Mouse (Mus musculus): ENCODE data around the gene Zdhhc12. TPM values are rescaled to one million over a fixed set of nuclear protein-coding genes. Genes with fewer than 3 reads are reported as not detected.
A peak's percentile ranks its signal among the peaks of the same experiment; 100 is the strongest.

Gene Zdhhc12
- total RNA-seq, 1 experiment: 133 TPM

GRCm38 (mm10) chr2:30067962-30068361 lies 25.5 kb downstream of the Zdhhc12 start:
- H3K36me3 ChIP-seq (ENCODE audit: control insufficient read depth, insufficient read depth, low read length, poor library complexity, severe bottlenecking): peaks cover 56% of the 10 kb centered on the region
- peaks cover 2 to 3% of the 10 kb centered on the region in 2 experiments; a peak in 2 of 4 replicates for H3K4me1 ChIP-seq (ENCODE audit: control insufficient read depth in 2 of 2, insufficient read depth in 2 of 2, low read length in 2 of 2, poor library complexity in 1 of 2)
- H3K4me3 ChIP-seq (ENCODE audit: insufficient read depth in 1 of 2, low read depth in 1 of 2, low read length in 2 of 2, poor library complexity in 1 of 2, severe bottlenecking in 1 of 2): peak overlapping the region; percentile 95 to 99
- H3K9me3 ChIP-seq (ENCODE audit: control insufficient read depth, insufficient read depth, low read depth, low read length): no peaks in the 10 kb centered on the region
- H3K27ac ChIP-seq (ENCODE audit: insufficient read depth, low read depth, low read length, poor library complexity, severe bottlenecking): no peak overlapping the region; the same call in 1 of the 2 replicates
- TF ChIP-seq ZNF384 (IDR thresholded peaks at IDR 0.05; ENCODE audit: low read depth, low read length): no peak
- TF ChIP-seq CHD2 (IDR thresholded peaks at IDR 0.05; ENCODE audit: low read depth, low read length): no peak
- no peak for TF ChIP-seq MAFK (IDR thresholded peaks at IDR 0.05; ENCODE audit: insufficient read depth, low read depth, low read length)
- no peak for TF ChIP-seq ZC3H11A (IDR thresholded peaks at IDR 0.05; ENCODE audit: borderline replicate concordance, low read depth, low read length)
- no peak for TF ChIP-seq HCFC1 (IDR thresholded peaks at IDR 0.05; ENCODE audit: borderline replicate concordance, insufficient read depth, low read length)
- peak overlapping the region; percentile 57 for H3K9ac ChIP-seq (ENCODE audit: insufficient read depth, low read depth, low read length, poor library complexity, severe bottlenecking)
- in situ Hi-C loops (cut with MboI; ENCODE audit: low sequenced_read_pairs in 2 of 2, unreplicated experiment in 2 of 2): no loop called here
- DNase-seq (ENCODE audit: low read depth, low spot score): no peak

- peak overlapping the region; percentile 95 to 99 for H3K4me3 ChIP-seq (ENCODE audit: insufficient read depth in 1 of 2, low read depth in 1 of 2, low read length in 2 of 2, poor library complexity in 1 of 2, severe bottlenecking in 1 of 2)
- H3K27ac ChIP-seq (ENCODE audit: insufficient read depth, low read depth, low read length, poor library complexity, severe bottlenecking): peak overlapping the region; percentile 98
- no peaks in the 10 kb centered on the region for H3K9me3 ChIP-seq (ENCODE audit: control insufficient read depth, insufficient read depth, low read depth, low read length)
- H3K36me3 ChIP-seq (ENCODE audit: control insufficient read depth, insufficient read depth, low read length, poor library complexity, severe bottlenecking): peaks cover 57% of the 10 kb centered on the region
- peaks cover 2 to 3% of the 10 kb centered on the region in 2 experiments; a peak in 2 of 4 replicates for H3K4me1 ChIP-seq (ENCODE audit: control insufficient read depth in 2 of 2, insufficient read depth in 2 of 2, low read length in 2 of 2, poor library complexity in 1 of 2)
- TF ChIP-seq ZC3H11A (IDR thresholded peaks at IDR 0.05; ENCODE audit: borderline replicate concordance, low read depth, low read length) (no peak), HCFC1 (IDR thresholded peaks at IDR 0.05; ENCODE audit: borderline replicate concordance, insufficient read depth, low read length) (no peak), ZNF384 (IDR thresholded peaks at IDR 0.05; ENCODE audit: low read depth, low read length) (no peak), MAFK (IDR thresholded peaks at IDR 0.05; ENCODE audit: insufficient read depth, low read depth, low read length) (no peak), CHD2 (IDR thresholded peaks at IDR 0.05; ENCODE audit: low read depth, low read length) (no peak)
- in situ Hi-C loops (cut with MboI; ENCODE audit: low sequenced_read_pairs in 2 of 2, unreplicated experiment in 2 of 2): no loop called here
- no peak for DNase-seq (ENCODE audit: low read depth, low spot score)
- peak overlapping the region; percentile 99 for H3K9ac ChIP-seq (ENCODE audit: insufficient read depth, low read depth, low read length, poor library complexity, severe bottlenecking)
Observed at GRCm38 (mm10) chr2:30067031-30067888, 26.2 kb downstream of the Zdhhc12 start.

GRCm38 (mm10) chr2:30066046-30066901 lies 27.2 kb downstream of the Zdhhc12 start:
- no peaks in the 10 kb centered on the region for H3K9me3 ChIP-seq (ENCODE audit: control insufficient read depth, insufficient read depth, low read depth, low read length)
- H3K4me1 ChIP-seq (ENCODE audit: control insufficient read depth in 2 of 2, insufficient read depth in 2 of 2, low read length in 2 of 2, poor library complexity in 1 of 2): peaks cover 2 to 3% of the 10 kb centered on the region in 2 experiments; a peak in 3 of 4 replicates
- peak; percentile 87 for DNase-seq (ENCODE audit: low read depth, low spot score)
- peak overlapping the region; percentile 99 for H3K9ac ChIP-seq (ENCODE audit: insufficient read depth, low read depth, low read length, poor library complexity, severe bottlenecking)
- peaks cover 54% of the 10 kb centered on the region for H3K36me3 ChIP-seq (ENCODE audit: control insufficient read depth, insufficient read depth, low read length, poor library complexity, severe bottlenecking)
- peak overlapping the region; percentile 95 to 99 for H3K4me3 ChIP-seq (ENCODE audit: insufficient read depth in 1 of 2, low read depth in 1 of 2, low read length in 2 of 2, poor library complexity in 1 of 2, severe bottlenecking in 1 of 2)
- TF ChIP-seq ZNF384 (IDR thresholded peaks at IDR 0.05; ENCODE audit: low read depth, low read length) (no peak), MAFK (IDR thresholded peaks at IDR 0.05; ENCODE audit: insufficient read depth, low read depth, low read length) (no peak), CHD2 (IDR thresholded peaks at IDR 0.05; ENCODE audit: low read depth, low read length) (no peak), HCFC1 (IDR thresholded peaks at IDR 0.05; ENCODE audit: borderline replicate concordance, insufficient read depth, low read length) (no peak), ZC3H11A (IDR thresholded peaks at IDR 0.05; ENCODE audit: borderline replicate concordance, low read depth, low read length) (no peak)
- peak overlapping the region; percentile 98 for H3K27ac ChIP-seq (ENCODE audit: insufficient read depth, low read depth, low read length, poor library complexity, severe bottlenecking)
- in situ Hi-C loops (cut with MboI; ENCODE audit: low sequenced_read_pairs in 2 of 2, unreplicated experiment in 2 of 2): no loop called here

GRCm38 (mm10) chr2:30064298-30064697 lies 29.1 kb downstream of the Zdhhc12 start:
- Histone ChIP-seq H3K36me3 (ENCODE audit: control insufficient read depth, insufficient read depth, low read length, poor library complexity, severe bottlenecking) (peaks cover 45% of the 10 kb centered on the region), H3K9me3 (ENCODE audit: control insufficient read depth, insufficient read depth, low read depth, low read length) (no peaks in the 10 kb centered on the region), H3K27ac (ENCODE audit: insufficient read depth, low read depth, low read length, poor library complexity, severe bottlenecking) (no peak overlapping the region; the same call in 1 of the 2 replicates), H3K4me3 (ENCODE audit: insufficient read depth in 1 of 2, low read depth in 1 of 2, low read length in 2 of 2, poor library complexity in 1 of 2, severe bottlenecking in 1 of 2) (peak overlapping the region; percentile 91 to 99), H3K4me1 (ENCODE audit: control insufficient read depth in 2 of 2, insufficient read depth in 2 of 2, low read length in 2 of 2, poor library complexity in 1 of 2) (peaks cover 2 to 3% of the 10 kb centered on the region in 2 experiments; a peak in 3 of 4 replicates), H3K9ac (ENCODE audit: insufficient read depth, low read depth, low read length, poor library complexity, severe bottlenecking) (peak overlapping the region; percentile 93; the same call in 1 of the 2 replicates)
- in situ Hi-C loops (cut with MboI; ENCODE audit: low sequenced_read_pairs in 2 of 2, unreplicated experiment in 2 of 2): no loop called here
- TF ChIP-seq MAFK (IDR thresholded peaks at IDR 0.05; ENCODE audit: insufficient read depth, low read depth, low read length) (no peak), CHD2 (IDR thresholded peaks at IDR 0.05; ENCODE audit: low read depth, low read length) (no peak), HCFC1 (IDR thresholded peaks at IDR 0.05; ENCODE audit: borderline replicate concordance, insufficient read depth, low read length) (no peak), ZC3H11A (IDR thresholded peaks at IDR 0.05; ENCODE audit: borderline replicate concordance, low read depth, low read length) (no peak), ZNF384 (IDR thresholded peaks at IDR 0.05; ENCODE audit: low read depth, low read length) (no peak)
- DNase-seq (ENCODE audit: low read depth, low spot score): no peak

Measured in ES-E14 (cell line).